Mouse (Mus musculus) kidney, adult 2 months (tissue): ENCODE measurements at regions not wholly inside any gene's neighbourhood (a gene's known extent, or its start where the extent isn't known, plus 50 kb on each side); places are given as distances from the start of the nearest gene placed in this dataset.

ENCODE experiments used
- DNase-seq: peaks from one replicate; pipeline ENCODE4 v3.0.0; 2021
- H3K27ac ChIP-seq: fragments of 200-500 bp; 2 replicates; pipeline ENCODE4 v1.5.1; 2012; ENCODE audit warnings: low read depth, low read length, control low read depth, inconsistent platforms; ENCODE audit not compliant: insufficient read depth
- H3K27me3 ChIP-seq: fragments of 200-500 bp; replicated peaks from 2 replicates; pipeline ENCODE4 v1.6.1; 2012; ENCODE audit warnings: mild to moderate bottlenecking, moderate library complexity, low read length, inconsistent platforms; ENCODE audit not compliant: control insufficient read depth, insufficient read depth
- H3K36me3 ChIP-seq: fragments of 200-500 bp; 2 replicates; pipeline ENCODE4 v1.6.1; 2012; ENCODE audit warnings: mild to moderate bottlenecking, moderate library complexity, low read length, inconsistent platforms; ENCODE audit not compliant: control insufficient read depth, insufficient read depth
- H3K4me1 ChIP-seq: fragments of 200-500 bp; 2 replicates; pipeline ENCODE4 v1.6.1; 2011; ENCODE audit warnings: low read length; ENCODE audit not compliant: control insufficient read depth, insufficient read depth
- H3K4me3 ChIP-seq: fragments of 200-500 bp; 2 replicates; pipeline ENCODE4 v1.5.1; 2011; ENCODE audit warnings: mild to moderate bottlenecking, low read depth, low read length, control low read depth; ENCODE audit not compliant: insufficient read depth
- CTCF ChIP-seq: fragments of 200-500 bp; conservative IDR thresholded peaks from 2 replicates; pipeline ENCODE4 v1.5.1; 2011; ENCODE audit warnings: low read depth, mild to moderate bottlenecking, control low read depth, low read length, moderate library complexity, mixed read lengths; ENCODE audit not compliant: insufficient read depth, insufficient read length
- POLR2A ChIP-seq: fragments of 200-500 bp; IDR thresholded peaks from one replicate; pipeline ENCODE4 v1.6.1; 2011; ENCODE audit warnings: low read depth, low read length, control low read depth
- WGBS: fragments of 180-500 bp; shearing (Covaris S2); methylation state at CpG from one replicate; pipeline ENCODE4 v1.1.7; 2018; 5-methylcytosine and 5-hydroxymethylcytosine counted together

GRCm38 (mm10) chr7:119279896-119280661 lies 95.7 kb upstream of the Gpr139 start:
- H3K27me3 ChIP-seq, result no peaks in the 10 kb centered on the region
- WGBS, result 48% methylated on average over 3 of the region's 3 CpGs
- no peaks in the 10 kb centered on the region for H3K36me3 ChIP-seq
- H3K27ac ChIP-seq, result no peak overlapping the region
- no peak for DNase-seq
- no peak for TF ChIP-seq POLR2A
- no peak for TF ChIP-seq CTCF
- H3K4me3 ChIP-seq, result no peak overlapping the region
- no peaks in the 10 kb centered on the region for H3K4me1 ChIP-seq

- Histone ChIP-seq H3K4me3 (no peak overlapping the region), H3K4me1 (no peaks in the 10 kb centered on the region), H3K27me3 (no peaks in the 10 kb centered on the region; the same call in 1 of the 2 replicates), H3K36me3 (no peaks in the 10 kb centered on the region), H3K27ac (no peak overlapping the region)
- TF ChIP-seq CTCF, result no peak
- TF ChIP-seq POLR2A, result no peak
- 78% methylated on average over 3 of the region's 3 CpGs for WGBS
- DNase-seq, result no peak
Measured at GRCm38 (mm10) chr7:119272621-119273020, 88.2 kb upstream of the Gpr139 start.

- WGBS, result 89% methylated on average over 1 of the region's 1 CpGs
- TF ChIP-seq POLR2A, result no peak
- no peak for TF ChIP-seq CTCF
- DNase-seq, result no peak
- H3K4me3 ChIP-seq, result no peak overlapping the region
- H3K27ac ChIP-seq, result no peak overlapping the region
- H3K4me1 ChIP-seq, result no peaks in the 10 kb centered on the region
- no peaks in the 10 kb centered on the region for H3K36me3 ChIP-seq
- no peaks in the 10 kb centered on the region; the same call in 1 of the 2 replicates for H3K27me3 ChIP-seq
Measured at GRCm38 (mm10) chr7:119271427-119271826, 87.0 kb upstream of the Gpr139 start.

- 60% methylated on average over 8 of the region's 8 CpGs for WGBS
- Histone ChIP-seq H3K36me3 (no peaks in the 10 kb centered on the region), H3K4me3 (no peak overlapping the region), H3K27me3 (no peaks in the 10 kb centered on the region; the same call in 1 of the 2 replicates), H3K4me1 (no peaks in the 10 kb centered on the region), H3K27ac (no peak overlapping the region)
- TF ChIP-seq POLR2A (no peak), CTCF (no peak)
- no peak for DNase-seq
Measured at GRCm38 (mm10) chr7:119270826-119271420, 86.5 kb upstream of the Gpr139 start.

GRCm38 (mm10) chr7:119258222-119258621 lies 73.8 kb upstream of the Gpr139 start:
- WGBS, result 55% methylated on average over 3 of the region's 3 CpGs
- TF ChIP-seq POLR2A (no peak), CTCF (no peak)
- no peak overlapping the region for H3K4me3 ChIP-seq
- no peaks in the 10 kb centered on the region for H3K27me3 ChIP-seq
- H3K36me3 ChIP-seq, result no peaks in the 10 kb centered on the region
- no peak overlapping the region for H3K27ac ChIP-seq
- DNase-seq, result no peak
- no peaks in the 10 kb centered on the region for H3K4me1 ChIP-seq

GRCm38 (mm10) chr7:119256916-119257315 lies 72.5 kb upstream of the Gpr139 start:
- DNase-seq, result no peak
- 79% methylated on average over 3 of the region's 3 CpGs for WGBS
- no peaks in the 10 kb centered on the region for H3K27me3 ChIP-seq

GRCm38 (mm10) chr7:119252742-119253141 lies 68.3 kb upstream of the Gpr139 start:
- H3K4me3 ChIP-seq, result no peak overlapping the region
- TF ChIP-seq CTCF, result no peak
- no peak for TF ChIP-seq POLR2A
- H3K4me1 ChIP-seq, result no peaks in the 10 kb centered on the region
- DNase-seq, result no peak
- no peaks in the 10 kb centered on the region for H3K27me3 ChIP-seq
- H3K36me3 ChIP-seq, result no peaks in the 10 kb centered on the region
- no peak overlapping the region for H3K27ac ChIP-seq
- 83% methylated on average over 2 of the region's 2 CpGs for WGBS

More at GRCm38 (mm10) chr7:119256916-119257315, 72.5 kb upstream of the Gpr139 start:
- H3K36me3 ChIP-seq, result no peaks in the 10 kb centered on the region
- no peaks in the 10 kb centered on the region for H3K4me1 ChIP-seq
- no peak overlapping the region for H3K4me3 ChIP-seq
- H3K27ac ChIP-seq, result no peak overlapping the region
- TF ChIP-seq POLR2A (no peak), CTCF (no peak)
